Mouse (Mus musculus) spleen, postnatal 4 days (tissue): Measurements from ENCODE around the gene Olfr191.
"Not testable (repeated sequence)": the region's sequence is repeated elsewhere in the genome, so short reads cannot be mapped to it uniquely, and the experiment has no call there.

Experiments used
- DNase-seq, 2 experiments: peaks; one replicate each; pipeline ENCODE4 v3.0.0; 2022; ENCODE audit warnings: low spot score in 2 of 2

Olfr191 gene

GRCm38 (mm10) chr16:59089722-59090121, at the start of gene Olfr191:
Gene Olfr191, minus strand, starts transcription at chr16:59089822.
- DNase-seq, result not testable (repeated sequence)

DNA sequence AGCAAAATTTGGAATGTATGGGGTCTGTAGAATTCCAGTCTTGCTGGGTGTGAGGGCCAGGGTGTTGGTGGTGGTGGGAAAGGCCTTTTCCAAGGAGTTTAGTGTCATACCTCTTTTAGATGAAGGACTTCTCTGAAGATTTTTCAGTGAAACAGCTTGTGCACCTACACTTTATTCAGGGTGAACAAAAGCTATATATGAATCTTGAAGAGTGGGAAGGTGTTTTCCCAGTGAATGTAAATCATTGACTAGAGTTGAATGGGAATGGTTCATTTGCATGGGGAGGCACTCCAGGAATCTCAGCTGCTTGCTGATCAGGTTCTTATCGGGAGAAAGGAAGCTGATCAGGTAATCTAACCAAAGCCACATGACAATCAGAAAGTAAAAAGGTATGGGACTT, 41.1 kb upstream of the Olfr191 start:
- DNase-seq, result no peak

DNA sequence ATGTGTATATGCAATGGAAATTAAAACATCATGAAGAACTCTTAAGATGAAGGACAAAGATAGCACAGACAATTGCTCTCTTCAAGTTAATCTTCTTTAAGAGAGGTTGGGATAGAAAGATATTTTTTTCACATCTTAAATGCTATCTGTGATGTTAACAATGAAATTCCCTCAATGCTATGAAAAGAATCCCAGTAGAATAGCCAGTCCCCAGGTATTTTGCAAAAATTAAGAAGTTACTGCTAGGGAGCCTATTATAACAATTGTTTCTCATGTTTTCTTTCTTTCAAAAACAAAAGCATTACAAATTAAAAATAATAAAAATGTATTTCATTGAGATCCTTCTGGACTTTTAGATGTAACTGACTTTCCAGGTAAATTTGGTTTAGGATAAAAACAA, 31.3 kb upstream of the Olfr191 start, which contains the start of gene Olfr194:
Olfr194 (minus strand) TSS at position 101 of the 400 bp plus-strand sequence.
- no peak for DNase-seq

DNA sequence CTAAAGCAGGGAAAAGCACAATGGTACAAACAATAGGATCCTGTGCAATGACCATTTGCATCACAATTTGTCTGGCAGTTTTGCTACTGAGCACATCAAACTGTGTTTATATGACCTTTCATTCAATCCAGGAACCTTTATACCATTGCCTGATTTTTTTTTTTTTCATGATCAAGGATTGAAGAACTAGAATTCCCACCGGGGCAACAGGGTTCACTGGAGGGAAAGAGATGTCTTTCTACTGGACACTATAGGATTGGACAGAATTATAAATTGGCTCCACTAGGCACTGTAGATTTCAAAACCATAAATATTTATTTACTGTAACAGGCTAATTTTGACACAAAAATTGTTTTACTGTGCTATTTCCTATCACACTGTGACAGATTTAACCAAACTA, 22.2 kb upstream of the Olfr191 start, which contains the start of gene Olfr193:
Olfr193 (minus strand) TSS at position 101 of the 400 bp plus-strand sequence.
- no peak for DNase-seq

DNA sequence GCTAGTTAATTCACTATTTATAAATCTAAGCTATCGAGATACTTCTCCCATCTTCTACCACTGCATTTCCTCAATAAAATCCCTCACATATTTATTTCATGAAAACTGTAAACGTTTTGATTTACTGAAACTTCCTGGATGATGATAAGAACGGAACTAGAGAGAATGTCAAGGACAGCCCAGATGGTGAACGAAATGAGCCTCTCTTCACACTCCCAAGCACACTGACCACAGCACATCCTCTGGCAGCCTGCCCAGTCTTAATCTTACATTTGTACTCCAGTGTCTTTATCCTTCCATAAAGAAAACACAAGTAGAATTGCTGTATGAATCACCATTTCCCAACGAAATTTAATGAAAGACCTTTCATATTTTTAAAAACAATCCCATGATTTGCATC, 18.9 kb upstream of the Olfr191 start:
- not testable (repeated sequence) for DNase-seq

- no peak for DNase-seq
Measured at GRCm38 (mm10) chr16:59105312-59105711, 15.7 kb upstream of the Olfr191 start.

DNA sequence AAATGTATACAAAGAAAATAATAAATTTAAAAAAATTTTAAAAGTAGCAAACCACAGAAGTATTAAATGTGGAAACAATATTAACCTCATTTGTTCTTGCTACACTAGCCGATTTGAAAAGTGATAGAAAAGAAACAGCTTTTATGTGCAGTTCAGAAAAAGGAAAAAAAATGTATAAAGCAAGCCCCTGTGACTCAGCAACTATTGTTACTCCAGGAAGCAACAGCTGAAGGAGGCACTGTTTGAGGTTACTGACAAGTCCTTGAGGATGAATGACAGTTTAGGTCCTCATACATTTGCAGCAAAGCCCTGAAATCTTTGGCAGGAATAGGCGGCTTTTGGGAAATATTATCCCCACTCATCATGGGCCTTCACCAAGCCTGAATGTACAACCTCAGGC, 8.5 kb downstream of the Olfr191 start:
- not testable (repeated sequence) for DNase-seq

- no peak for DNase-seq
Measured at GRCm38 (mm10) chr16:59077905-59078304, 11.7 kb downstream of the Olfr191 start, which contains the start of gene Olfr190. Gene Olfr190, minus strand, starts transcription at chr16:59078005.

DNA sequence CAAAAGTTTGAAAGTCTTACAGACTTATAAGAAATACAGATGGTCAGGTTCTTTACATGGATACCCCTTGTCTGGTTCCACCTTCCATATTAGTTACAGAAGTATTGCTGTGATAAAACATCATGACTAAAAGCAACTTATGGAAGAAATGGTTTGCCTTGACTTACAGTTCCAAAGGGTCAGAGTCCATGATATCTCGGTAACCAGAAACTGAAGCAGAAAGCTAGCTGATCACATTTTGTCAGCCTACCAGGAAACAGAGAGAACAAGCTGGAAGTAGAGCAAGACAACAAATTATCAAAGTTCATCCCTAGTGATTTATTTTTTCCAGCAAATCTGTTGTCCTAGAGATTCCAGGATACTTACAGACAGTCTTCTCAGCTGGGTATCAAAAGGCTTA, 16.1 kb downstream of the Olfr191 start:
- no peak for DNase-seq

DNA sequence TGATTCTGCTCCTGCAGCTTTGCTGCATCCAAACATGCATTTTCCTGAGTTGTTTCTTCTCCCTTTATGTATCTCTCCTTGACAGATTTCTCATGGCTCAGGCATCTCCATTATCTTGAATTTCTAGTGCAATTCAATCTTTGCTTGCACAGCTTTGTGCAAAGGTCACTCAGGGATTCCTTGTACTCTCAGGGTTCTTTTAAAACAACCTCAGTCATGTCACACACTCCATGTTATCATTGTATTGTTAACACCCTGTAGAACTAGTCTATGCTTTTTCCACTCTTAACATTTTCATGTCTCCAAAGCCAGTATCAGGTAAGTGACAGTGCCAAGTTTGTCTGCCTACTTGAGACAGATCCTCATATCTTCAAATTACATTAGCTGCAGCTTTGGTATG, 17.9 kb downstream of the Olfr191 start:
- no peak for DNase-seq

DNA sequence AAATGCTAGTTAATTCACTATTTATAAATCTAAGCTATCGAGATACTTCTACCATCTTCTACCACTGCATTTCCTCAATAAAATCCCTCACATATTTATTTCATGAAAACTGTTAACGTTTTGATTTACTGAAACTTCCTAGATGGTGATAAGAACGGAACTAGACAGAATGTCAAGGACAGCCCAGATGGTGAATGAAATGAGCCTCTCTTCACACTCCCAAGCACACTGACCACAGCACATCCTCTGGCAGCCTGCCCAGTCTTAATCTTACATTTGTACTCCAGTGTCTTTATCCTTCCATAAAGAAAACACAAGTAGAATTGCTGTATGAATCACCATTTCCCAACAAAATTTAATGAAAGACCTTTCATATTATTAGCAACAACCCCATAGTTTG, 27.2 kb downstream of the Olfr191 start:
- DNase-seq, result not testable (repeated sequence)

DNA sequence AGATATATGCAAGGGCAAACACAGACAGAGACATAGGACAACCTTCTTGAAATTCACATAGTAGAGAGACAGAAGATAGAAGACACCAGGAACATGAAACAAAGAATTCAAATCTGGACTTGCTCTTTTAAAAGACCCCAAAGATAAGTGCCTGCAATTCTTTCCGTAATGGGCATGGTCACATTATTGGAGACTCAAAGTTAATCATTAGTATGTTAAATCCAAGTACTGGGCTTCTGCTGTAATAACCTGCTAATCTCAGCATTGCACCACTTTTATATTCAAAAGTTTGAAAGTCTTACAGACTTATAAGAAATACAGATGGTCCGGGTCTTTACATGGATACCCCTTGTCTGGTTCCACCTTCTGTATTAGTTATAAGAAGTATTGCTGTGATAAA, 40.3 kb downstream of the Olfr191 start:
- not testable (repeated sequence) for DNase-seq

DNA sequence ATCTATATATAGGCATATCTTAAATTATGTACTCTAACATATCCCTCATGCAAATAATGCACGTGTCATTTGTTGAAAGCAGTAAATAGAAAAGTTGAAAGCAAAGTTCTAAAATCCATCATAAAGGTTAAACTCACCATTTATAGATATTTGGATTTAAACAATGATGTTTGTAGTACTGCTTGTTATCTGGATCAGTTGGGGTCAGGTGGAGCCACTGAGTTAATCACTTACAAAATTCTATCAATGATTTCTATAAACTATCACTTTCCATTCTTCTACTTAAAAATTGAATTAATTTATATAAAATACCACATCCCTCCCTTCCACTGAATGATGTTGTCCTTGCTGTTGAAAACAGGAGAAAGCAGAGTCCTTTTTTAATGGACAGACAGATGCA, 40.8 kb downstream of the Olfr191 start:
- no peak for DNase-seq

DNA sequence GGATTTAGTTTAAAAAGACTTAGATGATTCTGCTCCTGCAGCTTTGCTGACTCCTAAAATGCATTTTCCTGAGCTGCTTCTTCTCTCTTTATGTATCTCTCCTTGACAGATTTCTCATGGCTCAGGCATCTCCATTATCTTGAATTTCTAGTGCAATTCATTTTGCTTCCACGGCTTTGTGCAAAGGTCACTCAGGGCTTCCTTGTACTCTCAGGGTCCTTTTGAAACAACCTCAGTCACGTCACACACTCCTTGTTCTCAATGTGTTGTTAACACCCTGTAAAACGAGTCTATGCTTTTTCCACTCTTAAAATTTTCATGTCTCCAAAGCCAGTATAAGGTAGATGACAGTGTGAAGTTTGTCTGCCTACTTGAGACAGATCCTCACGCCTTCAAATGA, 42.0 kb downstream of the Olfr191 start:
- no peak for DNase-seq

GRCm38 (mm10) chr16:59045835-59046234, 43.8 kb downstream of the Olfr191 start:
- no peak for DNase-seq

DNA sequence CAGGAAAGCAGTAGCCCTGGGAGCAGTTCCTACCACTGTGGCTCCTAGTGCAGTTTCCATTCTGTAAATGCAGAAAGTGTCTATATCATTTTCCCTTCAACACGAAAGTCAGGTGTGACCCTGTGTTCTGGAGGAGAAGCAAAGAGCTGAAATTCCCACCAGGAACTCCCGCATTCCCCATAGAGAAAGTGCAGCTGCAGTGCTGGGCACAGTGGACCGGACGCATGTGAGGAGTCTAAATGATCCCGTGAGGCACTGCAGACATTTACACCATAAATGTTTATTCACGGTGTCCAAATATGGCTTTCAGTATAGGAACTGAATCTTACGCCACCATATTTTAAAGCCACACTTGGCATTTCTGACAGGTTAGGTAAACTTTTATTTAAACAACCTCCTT, 49.9 kb downstream of the Olfr191 start, which contains the start of gene Olfr187:
Olfr187 (minus strand) TSS at position 58 of the 400 bp plus-strand sequence.
- DNase-seq, result no peak
